Mouse (Mus musculus): ENCODE results near the gene BC034090.

BC034090 gene

DNA sequence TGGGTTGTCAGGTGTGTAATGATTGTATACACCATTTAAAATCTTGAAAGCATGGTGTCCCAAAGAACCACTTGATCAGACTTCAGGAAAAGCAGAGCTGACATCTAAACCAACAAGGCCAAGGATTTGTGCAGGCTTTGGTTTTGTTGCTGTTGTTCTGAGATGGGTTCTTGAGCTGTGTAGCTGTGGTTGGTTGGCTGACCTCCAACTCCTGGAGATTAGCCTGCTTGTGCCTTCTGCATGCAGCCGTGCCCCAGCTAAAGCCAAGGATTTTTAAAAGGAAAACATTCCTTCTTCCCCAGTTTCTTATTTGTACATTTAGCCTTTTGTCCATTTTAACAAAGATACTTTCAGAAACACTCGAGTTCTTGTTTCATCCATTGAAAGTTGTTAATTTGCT, 52.6 kb downstream of the BC034090 start:
- DNase-seq (ENCODE audit: low spot score), result no peak

DNA sequence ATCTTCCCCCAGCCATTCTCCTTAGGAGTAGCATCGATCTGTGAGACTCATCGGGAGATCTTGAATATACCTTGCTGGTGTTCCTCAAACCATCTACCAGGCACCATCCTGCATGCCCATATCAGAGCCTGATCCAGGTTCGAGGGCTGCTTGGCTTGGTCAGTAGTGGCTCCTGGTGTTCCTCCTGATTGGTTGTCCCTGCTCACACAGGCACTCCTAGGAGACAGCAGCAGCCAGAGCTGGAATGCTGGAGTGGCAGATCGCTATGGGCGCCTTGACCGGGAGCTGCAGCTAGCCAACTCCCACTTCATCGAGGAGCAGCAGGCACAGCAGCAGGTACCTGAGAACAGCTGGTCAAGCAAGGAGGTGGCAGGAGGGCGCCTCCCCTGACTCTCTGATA, 53.0 kb downstream of the BC034090 start:
- no peak for DNase-seq (ENCODE audit: low spot score)

DNA sequence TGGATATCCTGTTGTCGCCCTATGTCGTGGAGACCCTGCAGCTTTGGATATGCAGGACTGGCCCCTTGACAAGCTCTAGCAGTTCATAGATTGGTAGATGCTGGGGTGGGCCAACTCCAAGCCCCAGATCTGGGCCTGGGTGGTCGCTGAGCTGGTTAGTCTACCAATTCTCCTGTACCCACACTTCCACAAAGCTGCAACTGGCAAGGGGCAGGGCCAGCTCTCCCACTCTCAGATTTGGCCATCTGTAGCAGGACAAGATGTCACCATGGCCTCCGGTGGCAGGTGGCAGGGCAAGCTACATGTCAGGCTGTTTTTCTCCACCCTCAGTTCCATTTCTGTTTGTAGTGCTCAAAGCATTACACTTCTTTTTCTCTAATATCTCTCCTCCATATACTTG, 55.6 kb downstream of the BC034090 start:
- no peak for DNase-seq (ENCODE audit: low spot score)

DNA sequence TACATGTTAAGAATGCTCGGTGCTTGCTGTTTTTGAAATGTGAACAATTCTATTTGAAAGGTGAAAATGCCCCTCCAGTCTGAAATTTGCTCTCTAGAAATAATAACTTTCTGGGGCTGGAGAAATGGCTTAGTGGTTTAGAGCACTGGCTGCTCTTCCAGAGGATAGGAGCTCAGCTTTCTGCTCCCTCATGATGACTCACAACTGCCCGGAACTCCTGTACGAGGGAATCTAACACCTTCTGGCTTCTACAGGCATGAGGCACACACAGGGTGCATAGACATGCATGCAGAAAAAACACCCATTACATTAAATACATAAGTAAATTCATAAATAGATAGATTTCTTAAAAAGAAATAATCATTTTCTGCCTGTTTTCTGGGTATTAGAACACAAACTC, 60.1 kb downstream of the BC034090 start:
- DNase-seq (ENCODE audit: low spot score), result no peak

DNA sequence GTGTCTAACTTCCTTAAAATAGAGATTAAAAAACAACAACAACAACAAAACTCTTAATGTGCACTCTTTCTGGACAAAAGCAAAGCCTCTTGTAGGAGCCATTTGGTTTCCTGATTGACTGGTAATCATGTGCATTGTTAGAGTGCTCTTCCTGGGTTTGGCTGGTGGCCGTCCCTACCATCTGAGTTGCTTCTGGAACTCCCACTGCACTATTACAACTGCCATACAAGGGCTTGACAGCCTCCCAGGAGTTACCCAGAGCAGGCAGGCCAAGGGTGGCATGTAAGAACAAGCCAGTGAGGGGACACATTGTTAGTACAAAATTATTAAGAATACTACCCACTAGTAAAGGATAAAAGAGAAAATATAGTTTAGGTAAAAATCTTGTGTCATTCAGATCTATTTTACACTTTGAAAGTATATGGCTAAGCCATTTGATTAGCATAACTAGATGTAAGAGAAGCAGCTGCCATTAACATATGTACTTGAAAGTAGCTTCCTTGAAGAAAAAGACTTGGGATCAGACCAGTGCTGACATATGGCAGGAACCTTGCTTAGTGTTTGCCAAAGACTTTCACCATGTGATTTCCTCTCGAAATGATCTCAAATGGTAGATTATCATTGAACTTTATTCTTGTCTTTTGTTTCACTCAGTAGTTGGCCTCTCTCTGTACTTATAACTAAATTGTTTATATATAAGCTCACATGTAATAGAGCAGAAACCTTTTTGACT, 65.9 kb downstream of the BC034090 start:
- DNase-seq (ENCODE audit: low spot score), result no peak

DNA sequence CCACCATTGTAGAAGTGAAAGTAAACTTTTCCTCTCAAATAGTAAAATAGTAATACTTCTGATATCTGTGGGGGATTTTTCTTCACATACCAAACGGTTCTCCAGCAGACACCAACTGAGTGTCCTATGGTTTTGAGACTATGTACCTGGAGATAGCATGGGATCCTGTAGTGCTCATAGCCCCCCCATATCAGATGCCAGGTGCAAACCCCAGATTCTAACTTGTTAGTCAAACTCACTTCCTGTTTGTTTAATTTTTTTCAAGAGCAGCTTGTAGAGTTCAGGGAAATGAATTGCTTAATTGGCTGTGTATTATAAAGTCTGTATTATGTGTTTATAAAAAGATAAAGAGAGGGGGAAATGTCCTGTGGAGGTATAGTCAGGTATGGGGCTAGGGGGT, 69.8 kb downstream of the BC034090 start:
- DNase-seq (ENCODE audit: low spot score), result no peak

DNA sequence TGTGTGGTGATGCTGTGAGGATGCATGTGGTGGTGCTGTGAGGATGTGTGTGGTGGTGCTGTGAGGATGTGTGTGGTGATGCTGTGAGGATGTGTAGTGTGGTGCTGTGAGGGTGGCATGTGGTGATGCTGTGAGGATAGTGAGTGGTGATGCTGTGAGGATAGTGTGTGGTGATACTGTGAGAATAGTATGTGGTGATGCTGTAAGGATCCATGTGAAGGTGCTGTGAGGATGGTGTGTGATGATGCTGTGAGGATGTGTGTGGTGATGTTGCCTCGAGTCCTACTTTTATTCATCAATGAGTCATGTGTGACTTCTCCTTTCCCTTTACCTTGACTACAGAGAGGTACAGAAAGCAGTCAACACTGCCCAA, 70.6 kb downstream of the BC034090 start:
- DNase-seq (ENCODE audit: low spot score), result peak; percentile 48

DNA sequence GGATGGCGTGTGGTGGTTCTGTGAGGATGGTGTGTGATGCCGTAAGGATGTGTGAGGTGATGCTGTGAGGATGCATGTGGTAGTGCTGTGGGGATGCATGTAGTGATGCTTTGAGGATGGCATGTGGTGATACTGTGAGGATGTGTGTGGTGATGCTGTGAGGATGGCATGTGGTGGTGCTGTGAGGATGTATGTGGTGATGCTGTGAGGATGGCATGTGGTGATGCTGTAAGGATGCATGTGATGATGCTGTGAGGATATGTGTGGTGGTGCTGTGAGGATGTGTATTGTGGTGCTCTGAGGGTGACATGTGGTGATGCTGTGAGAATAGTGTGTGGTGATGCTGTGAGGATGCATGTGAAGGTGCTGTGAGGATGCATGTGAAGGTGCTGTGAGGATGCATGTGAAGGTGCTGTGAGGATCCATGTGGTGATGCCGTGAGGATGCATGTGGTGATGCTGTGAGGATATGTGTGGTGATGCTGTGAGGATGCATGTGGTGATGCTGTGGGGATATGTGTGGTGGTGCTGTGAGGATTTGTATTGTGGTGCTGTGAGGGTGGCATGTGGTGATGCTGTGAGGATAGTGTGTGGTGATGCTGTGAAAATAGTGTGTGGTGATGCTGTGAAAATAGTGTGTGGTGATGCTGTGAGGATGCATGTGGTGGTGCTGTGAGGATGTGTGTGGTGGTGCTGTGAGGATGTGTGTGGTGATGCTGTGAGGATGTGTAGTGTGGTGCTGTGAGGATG, 71.2 kb downstream of the BC034090 start:
- peak; percentile 53 for DNase-seq (ENCODE audit: low spot score)

DNA sequence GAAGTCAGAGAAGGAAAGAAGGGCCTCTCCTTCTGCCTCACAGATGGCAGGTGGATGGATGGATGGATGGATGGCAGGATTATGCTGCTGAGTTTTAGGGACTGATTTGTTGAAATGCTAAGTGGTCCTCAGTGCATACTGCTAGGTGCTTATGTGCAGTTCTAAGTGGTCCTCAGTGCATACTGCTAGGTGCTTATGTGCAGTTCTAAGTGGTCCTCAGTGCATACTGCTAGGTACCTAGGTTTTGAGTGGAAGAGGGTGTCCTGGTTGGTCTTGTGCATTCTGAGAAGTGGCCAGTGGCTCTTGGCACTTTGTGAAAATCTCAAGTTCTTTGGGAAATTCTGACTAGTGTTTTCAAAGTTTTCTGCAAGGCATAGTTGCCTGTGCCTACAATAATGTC, 74.3 kb downstream of the BC034090 start:
- DNase-seq (ENCODE audit: low spot score), result no peak

DNA sequence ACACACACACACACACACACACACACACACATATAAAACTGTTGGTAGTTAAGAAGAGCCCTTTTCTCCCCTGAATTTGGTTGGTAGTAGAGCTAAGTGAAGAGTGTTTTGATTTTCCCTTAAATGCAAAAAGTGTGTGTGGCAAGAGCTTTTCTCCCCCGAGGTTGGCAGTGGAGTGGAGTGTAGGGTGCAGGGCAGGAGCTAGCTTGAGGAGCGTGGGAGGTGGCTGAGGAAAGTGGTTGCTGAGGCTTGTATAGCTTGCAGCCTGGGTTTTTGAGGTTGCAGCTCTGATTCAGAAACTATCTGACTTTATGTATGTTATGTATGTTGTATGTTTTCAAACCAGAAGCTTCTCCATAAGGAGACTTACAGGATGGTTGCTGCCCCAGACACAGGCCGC, 76.8 kb downstream of the BC034090 start:
- DNase-seq (ENCODE audit: low spot score), result peak; percentile 23

Data from T-cell, adult 2 months (primary cell).